Mouse (Mus musculus): Measurements from ENCODE around the gene Slx4ip. TPM values are rescaled to one million over a fixed set of nuclear protein-coding genes. Genes with fewer than 3 reads are reported as not detected.

Slx4ip gene
- polyA plus RNA-seq, 1 experiment from 2014 or later: 6.3 TPM

DNA sequence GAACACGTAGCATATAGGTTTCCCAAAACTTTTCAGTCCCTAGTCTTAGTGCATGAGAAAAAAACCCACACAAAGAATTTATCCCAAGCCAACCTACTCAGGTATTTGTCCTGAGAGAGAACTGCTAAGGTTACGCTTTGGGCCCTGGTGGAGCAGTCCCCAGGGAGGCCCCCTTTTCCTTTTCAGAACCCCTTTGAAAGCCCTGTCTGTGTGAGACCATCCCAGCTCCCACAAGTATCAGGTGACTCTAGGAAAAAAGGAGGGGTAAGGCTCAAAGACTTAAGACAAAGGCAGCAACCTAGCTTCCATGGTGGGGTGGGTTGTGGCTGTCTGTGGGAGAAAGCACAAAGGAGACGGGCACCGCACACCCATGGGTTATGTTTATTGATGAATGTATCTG lies 216.2 kb downstream of the Slx4ip start:
- Histone ChIP-seq H3K27ac (ENCODE audit: low read depth) (no peak overlapping the region), H3K9me3 (ENCODE audit: low read depth, low read length) (no peaks in the 10 kb centered on the region), H3K9ac (no peak overlapping the region), H3K4me2 (no peak overlapping the region), H3K27me3 (ENCODE audit: insufficient read depth, low read length) (no peaks in the 10 kb centered on the region), H3K4me1 (ENCODE audit: insufficient read depth) (peaks cover 17% of the 10 kb centered on the region; the same call in 1 of the 2 replicates), H3K36me3 (ENCODE audit: insufficient read depth) (peaks cover 22% of the 10 kb centered on the region; the same call in 1 of the 2 replicates), H3K4me3 (ENCODE audit: low read depth, low read length) (no peak overlapping the region)
- no peak for ATAC-seq (ENCODE audit: insufficient read depth)
- 78% methylated on average over 4 of the region's 4 CpGs for WGBS
- TF ChIP-seq CTCF (IDR thresholded peaks at IDR 0.05; ENCODE audit: low read depth): no peak
- DNase-seq: no peak

DNA sequence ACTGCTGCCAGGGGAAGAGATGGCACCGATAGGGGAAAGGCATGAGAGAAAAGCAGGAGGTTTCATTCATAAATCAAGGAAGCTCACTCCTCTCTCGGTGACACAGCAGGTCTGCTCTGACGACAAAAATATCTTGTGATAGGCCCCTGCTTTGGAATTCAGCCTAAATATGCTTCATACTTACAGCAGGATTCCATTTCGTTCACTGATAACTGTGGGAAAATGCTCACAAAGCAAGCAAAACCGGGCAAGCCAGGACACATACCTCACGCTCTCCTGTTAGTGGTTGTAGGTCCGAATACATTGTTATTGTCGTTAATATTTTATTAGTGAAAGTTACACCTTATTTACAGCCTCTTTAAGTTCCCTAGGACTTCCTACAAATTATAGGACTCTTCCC lies 216.9 kb downstream of the Slx4ip start:
- Histone ChIP-seq H3K9ac (0 out of 2 replicates have a peak overlapping the region, but pooled peaks have one; percentile 10), H3K4me1 (ENCODE audit: insufficient read depth) (peaks cover 19% of the 10 kb centered on the region; the same call in 1 of the 2 replicates), H3K4me2 (no peak overlapping the region)

DNA sequence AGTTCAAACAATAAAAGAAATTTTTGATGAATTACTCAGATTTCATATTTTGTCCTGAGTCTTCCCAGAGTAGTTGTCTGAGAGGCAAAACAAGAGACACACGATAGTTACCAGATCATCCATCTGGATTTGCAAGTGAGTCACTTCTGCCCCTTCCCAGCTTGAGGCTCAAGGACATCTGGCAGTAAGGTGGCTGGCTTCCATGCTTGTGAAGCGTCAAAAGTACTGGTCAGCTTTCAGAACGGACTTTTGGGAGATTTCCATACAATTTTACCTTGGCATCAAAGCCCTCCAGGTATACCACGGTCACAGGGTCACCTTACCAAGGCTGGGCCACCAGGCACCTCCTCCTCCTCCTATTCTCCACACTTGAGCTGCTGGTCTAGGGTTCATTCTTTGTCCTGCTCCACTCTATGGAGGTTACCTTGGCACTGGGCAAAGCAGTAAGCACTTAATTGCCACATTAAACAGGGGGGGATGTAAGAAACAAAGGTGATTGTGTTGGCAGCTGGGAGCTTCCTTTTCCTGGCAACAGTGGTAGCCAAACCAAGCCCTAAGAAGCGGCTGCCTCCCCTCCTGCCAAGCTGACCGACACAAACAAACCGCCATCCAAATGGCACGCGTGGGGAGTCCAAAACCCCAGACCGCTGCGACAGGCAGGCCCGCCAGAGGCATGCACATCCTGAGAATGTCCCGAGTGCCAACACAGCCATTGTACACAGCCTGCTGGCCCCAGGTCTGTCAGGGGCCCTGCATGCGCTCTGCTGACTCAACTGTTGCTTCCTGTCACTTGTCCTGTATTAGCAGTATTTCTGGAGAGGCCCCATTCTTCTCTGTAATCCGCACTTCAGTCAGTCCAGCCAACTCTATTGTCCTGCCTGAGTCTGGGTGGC lies 218.5 kb downstream of the Slx4ip start:
- H3K4me3 ChIP-seq (ENCODE audit: low read depth, low read length): no peak overlapping the region

More for the DNA sequence above, 216.9 kb downstream of the Slx4ip start:
- DNase-seq (peak; percentile 46), ATAC-seq (ENCODE audit: insufficient read depth) (no peak)
- Histone ChIP-seq H3K4me3 (ENCODE audit: low read depth, low read length) (no peak overlapping the region), H3K36me3 (ENCODE audit: insufficient read depth) (peaks cover 22% of the 10 kb centered on the region; the same call in 1 of the 2 replicates), H3K9me3 (ENCODE audit: low read depth, low read length) (no peaks in the 10 kb centered on the region), H3K27me3 (ENCODE audit: insufficient read depth, low read length) (no peaks in the 10 kb centered on the region), H3K27ac (ENCODE audit: low read depth) (no peak overlapping the region)
- 41% methylated on average over 8 of the region's 8 CpGs for WGBS
- no peak for TF ChIP-seq CTCF (IDR thresholded peaks at IDR 0.05; ENCODE audit: low read depth)

DNA sequence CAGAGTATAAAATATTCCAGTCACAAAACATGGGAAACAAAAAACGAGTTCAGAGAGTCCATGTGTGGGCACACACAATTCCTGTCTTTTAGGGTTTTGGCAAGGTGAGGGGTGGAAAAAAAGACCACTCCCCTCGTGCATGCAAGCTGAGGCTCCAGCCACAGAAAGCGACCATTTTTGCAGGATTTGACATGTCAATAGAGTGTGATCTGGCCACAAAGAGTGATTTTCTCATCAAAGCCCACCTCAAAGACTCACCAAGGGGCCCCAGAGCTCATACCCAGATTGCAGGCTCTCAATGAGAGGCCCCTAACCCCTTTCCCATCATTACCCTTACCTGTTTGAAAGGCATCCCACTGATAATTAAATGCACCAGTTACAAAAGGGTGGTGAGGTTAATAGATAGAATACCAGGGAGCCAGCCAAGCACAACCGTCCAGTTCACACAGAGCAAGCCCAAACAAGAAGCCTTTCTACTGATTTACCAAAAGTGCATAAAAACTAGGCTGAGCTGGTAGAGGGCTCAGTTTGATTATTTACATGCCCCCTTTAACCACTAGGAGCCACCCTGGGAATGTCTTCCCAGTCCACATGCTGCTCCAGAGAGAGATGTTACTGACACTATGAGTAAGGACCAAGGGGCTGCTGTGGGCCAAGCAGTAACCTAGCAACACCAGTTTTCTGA lies 219.3 kb downstream of the Slx4ip start:
- ATAC-seq (ENCODE audit: insufficient read depth) (no peak), DNase-seq (no peak)
- no peaks in the 10 kb centered on the region for H3K27me3 ChIP-seq (ENCODE audit: insufficient read depth, low read length)
- H3K4me3 ChIP-seq (ENCODE audit: low read depth, low read length): no peak overlapping the region
- no peaks in the 10 kb centered on the region for H3K9me3 ChIP-seq (ENCODE audit: low read depth, low read length)
- H3K4me2 ChIP-seq: peak overlapping the region; percentile 16; the same call in 1 of the 2 replicates
- H3K36me3 ChIP-seq (ENCODE audit: insufficient read depth): peaks cover 3% of the 10 kb centered on the region; the same call in 1 of the 2 replicates
- 57% methylated on average over 4 of the region's 4 CpGs for WGBS
- peak; percentile 34; the same call in 1 of the 2 replicates for TF ChIP-seq CTCF (IDR thresholded peaks at IDR 0.05; ENCODE audit: low read depth)
- H3K27ac ChIP-seq (ENCODE audit: low read depth): no peak overlapping the region; the same call in 1 of the 2 replicates
- peaks cover 22% of the 10 kb centered on the region; the same call in 1 of the 2 replicates for H3K4me1 ChIP-seq (ENCODE audit: insufficient read depth)
- no peak overlapping the region for H3K9ac ChIP-seq

More for the DNA sequence above, 218.5 kb downstream of the Slx4ip start:
- Histone ChIP-seq H3K4me2 (peak overlapping the region; percentile 16; the same call in 1 of the 2 replicates), H3K9me3 (ENCODE audit: low read depth, low read length) (no peaks in the 10 kb centered on the region), H3K27me3 (ENCODE audit: insufficient read depth, low read length) (no peaks in the 10 kb centered on the region), H3K36me3 (ENCODE audit: insufficient read depth) (peaks cover 10% of the 10 kb centered on the region; the same call in 1 of the 2 replicates), H3K9ac (no peak overlapping the region), H3K27ac (ENCODE audit: low read depth) (no peak overlapping the region; the same call in 1 of the 2 replicates), H3K4me1 (ENCODE audit: insufficient read depth) (peaks cover 22% of the 10 kb centered on the region; the same call in 1 of the 2 replicates)
- TF ChIP-seq CTCF (IDR thresholded peaks at IDR 0.05; ENCODE audit: low read depth): no peak
- DNase-seq: peak; percentile 34
- no peak for ATAC-seq (ENCODE audit: insufficient read depth)
- 68% methylated on average over 15 of the region's 15 CpGs for WGBS

DNA sequence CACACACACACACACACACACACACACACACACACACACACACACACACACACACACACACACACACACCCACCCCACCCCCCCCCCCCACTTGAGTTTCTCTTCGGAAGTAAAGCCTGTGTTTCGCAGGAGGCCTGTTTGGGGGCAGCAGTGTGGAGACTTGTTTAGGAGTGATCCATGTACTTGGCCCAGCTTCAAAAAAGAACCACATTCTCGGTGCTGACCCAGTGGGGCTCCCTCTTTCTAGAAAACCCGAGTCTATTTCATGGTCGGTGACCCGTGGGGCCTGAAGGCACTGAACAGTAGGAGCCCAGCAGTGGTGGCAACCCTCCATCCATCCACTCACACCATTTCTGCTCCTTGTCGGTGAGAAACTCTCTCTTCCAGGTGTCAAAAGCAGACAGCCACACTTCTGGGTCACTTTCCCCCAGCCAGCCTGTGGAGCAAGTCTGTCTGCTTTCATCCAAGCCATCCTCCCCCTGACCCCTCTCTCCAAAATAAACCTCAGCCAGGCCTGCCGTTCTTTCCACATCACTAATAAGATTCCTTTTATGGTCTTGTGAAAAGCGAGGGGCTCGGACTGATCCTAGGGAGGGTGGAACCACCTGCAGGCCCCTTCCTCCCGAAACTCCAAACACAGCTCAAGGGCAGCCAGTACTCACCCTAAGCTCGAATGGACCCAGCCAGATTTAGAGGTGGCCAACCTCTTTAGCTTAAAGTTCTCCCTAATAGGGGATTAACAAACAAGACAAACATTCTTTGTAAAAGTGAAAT lies 222.5 kb downstream of the Slx4ip start:
- H3K27ac ChIP-seq (ENCODE audit: low read depth): peak overlapping the region; percentile 99
- peaks cover 15% of the 10 kb centered on the region; the same call in 1 of the 2 replicates for H3K4me1 ChIP-seq (ENCODE audit: insufficient read depth)
- DNase-seq (peak; percentile 58), ATAC-seq (ENCODE audit: insufficient read depth) (no peak)
- peak overlapping the region; percentile 80 for H3K9ac ChIP-seq
- H3K27me3 ChIP-seq (ENCODE audit: insufficient read depth, low read length): no peaks in the 10 kb centered on the region
- no peaks in the 10 kb centered on the region for H3K36me3 ChIP-seq (ENCODE audit: insufficient read depth)
- peak overlapping the region; percentile 72 for H3K4me3 ChIP-seq (ENCODE audit: low read depth, low read length)
- H3K4me2 ChIP-seq: peak overlapping the region; percentile 89
- H3K9me3 ChIP-seq (ENCODE audit: low read depth, low read length): no peaks in the 10 kb centered on the region
- WGBS: 7% methylated on average over 12 of the region's 12 CpGs
- no peak for TF ChIP-seq CTCF (IDR thresholded peaks at IDR 0.05; ENCODE audit: low read depth)

Data from lung, embryonic 14.5 days (tissue).